Mouse (Mus musculus) bone marrow macrophage, adult 2 months (primary cell): Measurements from ENCODE around the gene Lcn12. TPM values are rescaled to one million over a fixed set of nuclear protein-coding genes. Genes with fewer than 3 reads are reported as not detected.

Experiments
- H3K27ac ChIP-seq: 2 replicates; pipeline ENCODE4 v1.5.1; 2012; ENCODE audit warnings: low read depth, low read length; ENCODE audit not compliant: insufficient read depth
- H3K4me1 ChIP-seq: 2 replicates; pipeline ENCODE4 v1.6.1; 2012; ENCODE audit warnings: low read length; ENCODE audit not compliant: control insufficient read depth, insufficient read depth
- H3K4me3 ChIP-seq: 2 replicates; pipeline ENCODE4 v1.5.1; 2012; ENCODE audit warnings: mild to moderate bottlenecking, low read length, moderate library complexity; ENCODE audit not compliant: insufficient read depth
- CTCF ChIP-seq: IDR thresholded peaks from 2 replicates; pipeline ENCODE4 v1.5.1; 2012; ENCODE audit warnings: low read depth, mild to moderate bottlenecking, low read length, moderate library complexity
- POLR2A ChIP-seq: IDR thresholded peaks from 2 replicates; pipeline ENCODE4 v1.6.1; 2012; ENCODE audit warnings: mild to moderate bottlenecking, low read depth, low read length, borderline replicate concordance
- polyA plus RNA-seq: library from polyadenylated mRNA; stranded (reverse); fragments of >200 nt; gene quantifications from 2 replicates; pipeline ENCODE4 v1.2.4, GENCODE M21; 2012; ENCODE audit not compliant: missing spikeins, insufficient read depth, insufficient read length

Lcn12 gene
- polyA plus RNA-seq, result not detected in 2 replicates

GRCm38 (mm10) chr2:25493476-25493961 lies at the start of gene Lcn12:
Gene Lcn12 (minus strand): TSS chr2:25493911.
- Histone ChIP-seq H3K4me1 (peaks cover 18% of the 10 kb centered on the region), H3K27ac (no peak within 1 kb of the TSS), H3K4me3 (no peak within 1 kb of the TSS)
- TF ChIP-seq POLR2A (no peak), CTCF (no peak)

- H3K27ac ChIP-seq, result no peak overlapping the region
- TF ChIP-seq POLR2A (no peak), CTCF (no peak)
- H3K4me1 ChIP-seq, result peaks cover 26% of the 10 kb centered on the region
- H3K4me3 ChIP-seq, result no peak overlapping the region
Measured at GRCm38 (mm10) chr2:25541644-25542367, 48.1 kb upstream of the Lcn12 start.

DNA sequence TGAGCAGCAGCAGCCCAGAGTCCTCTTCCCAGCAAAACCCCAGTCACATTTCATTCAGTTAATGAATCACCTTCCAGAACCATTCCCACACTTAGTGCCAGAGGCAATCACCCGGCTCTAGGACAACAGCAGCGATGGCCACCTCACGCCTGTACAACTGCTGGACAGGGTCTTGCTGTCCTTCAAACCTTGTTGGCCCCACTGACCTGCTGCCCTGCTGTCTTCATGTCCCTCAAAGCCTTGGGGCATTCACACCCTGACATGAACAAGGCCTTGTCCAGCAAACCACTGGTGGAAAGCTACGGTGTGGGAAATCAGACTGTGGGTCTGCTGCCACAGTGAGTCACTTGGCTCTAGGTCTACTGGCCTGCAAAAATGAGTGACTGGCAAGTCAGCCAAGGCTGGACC lies 46.8 kb upstream of the Lcn12 start:
- TF ChIP-seq POLR2A (no peak), CTCF (no peak)
- Histone ChIP-seq H3K4me3 (no peak overlapping the region), H3K4me1 (peaks cover 22% of the 10 kb centered on the region), H3K27ac (no peak overlapping the region)

- Histone ChIP-seq H3K27ac (no peak overlapping the region), H3K4me1 (peaks cover 33% of the 10 kb centered on the region), H3K4me3 (no peak overlapping the region)
- TF ChIP-seq CTCF, result no peak
- no peak for TF ChIP-seq POLR2A
Measured at GRCm38 (mm10) chr2:25536531-25536930, 42.8 kb upstream of the Lcn12 start.

GRCm38 (mm10) chr2:25534866-25535182 lies 41.1 kb upstream of the Lcn12 start:
- Histone ChIP-seq H3K27ac (peak overlapping the region; percentile 81), H3K4me1 (peaks cover 33% of the 10 kb centered on the region), H3K4me3 (no peak overlapping the region)
- no peak for TF ChIP-seq POLR2A
- no peak for TF ChIP-seq CTCF

- TF ChIP-seq CTCF, result no peak
- TF ChIP-seq POLR2A, result no peak
- H3K27ac ChIP-seq, result peak overlapping the region; percentile 81
- H3K4me3 ChIP-seq, result no peak overlapping the region
- H3K4me1 ChIP-seq, result peaks cover 28% of the 10 kb centered on the region
Measured at GRCm38 (mm10) chr2:25534178-25534865, 40.6 kb upstream of the Lcn12 start.

DNA sequence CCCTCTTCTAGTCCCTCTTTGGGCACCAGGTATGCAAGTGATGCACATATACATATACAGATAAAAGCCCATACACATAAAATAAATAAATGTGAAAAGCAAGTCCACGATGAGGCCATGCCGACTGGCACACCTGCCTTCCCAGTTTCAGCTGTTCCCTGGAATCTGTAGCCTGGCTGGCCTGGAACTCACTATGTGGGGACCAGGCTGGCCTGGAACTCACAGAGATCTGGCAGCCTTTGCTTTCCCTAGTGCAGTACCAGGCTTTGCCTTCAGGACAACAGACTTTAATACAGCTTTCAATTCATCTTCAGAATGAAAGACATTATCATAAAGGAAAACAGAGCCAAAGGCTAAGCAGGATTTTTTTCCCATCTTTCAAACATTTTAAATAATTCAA lies 40.0 kb upstream of the Lcn12 start:
- TF ChIP-seq POLR2A (no peak), CTCF (no peak)
- Histone ChIP-seq H3K27ac (peak overlapping the region; percentile 74), H3K4me3 (no peak overlapping the region), H3K4me1 (peaks cover 27% of the 10 kb centered on the region)

DNA sequence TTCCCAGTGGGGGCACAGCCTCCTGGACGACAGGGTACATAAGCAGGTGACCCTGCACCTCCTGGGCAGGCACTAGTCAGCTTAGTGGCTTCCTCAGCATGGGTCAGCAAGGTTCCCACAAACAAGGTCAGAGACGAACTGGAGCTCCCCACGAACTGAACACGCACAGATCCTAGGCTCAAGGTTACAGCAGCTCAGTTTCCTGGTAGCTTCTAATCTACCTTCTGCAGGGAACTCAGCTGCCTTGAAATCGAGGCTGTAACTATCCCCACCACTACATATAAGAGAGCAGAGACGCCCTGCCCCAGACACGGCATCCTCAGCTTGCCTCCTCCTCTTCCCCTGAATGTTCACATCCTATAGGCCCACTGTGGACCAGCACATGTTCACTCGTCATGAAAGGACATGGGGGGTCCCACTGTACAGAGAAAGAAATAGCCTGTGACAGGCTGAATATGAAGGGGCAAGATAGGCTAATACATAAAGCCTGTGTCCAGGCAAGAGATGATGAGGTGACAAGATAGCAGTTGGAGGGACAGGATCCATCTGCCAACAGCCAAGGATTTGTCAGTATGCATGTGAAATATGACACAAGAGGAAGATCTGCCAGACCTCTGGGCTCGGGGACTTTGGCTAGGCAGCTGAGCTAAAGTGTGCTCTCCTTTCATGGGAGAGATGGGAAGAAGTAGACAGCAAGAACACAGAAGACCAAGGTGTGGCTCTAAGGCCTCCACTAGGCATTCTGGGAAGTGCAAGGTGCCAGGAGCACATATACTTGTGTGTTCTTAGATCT lies 33.0 kb upstream of the Lcn12 start:
- TF ChIP-seq CTCF (no peak), POLR2A (no peak)

DNA sequence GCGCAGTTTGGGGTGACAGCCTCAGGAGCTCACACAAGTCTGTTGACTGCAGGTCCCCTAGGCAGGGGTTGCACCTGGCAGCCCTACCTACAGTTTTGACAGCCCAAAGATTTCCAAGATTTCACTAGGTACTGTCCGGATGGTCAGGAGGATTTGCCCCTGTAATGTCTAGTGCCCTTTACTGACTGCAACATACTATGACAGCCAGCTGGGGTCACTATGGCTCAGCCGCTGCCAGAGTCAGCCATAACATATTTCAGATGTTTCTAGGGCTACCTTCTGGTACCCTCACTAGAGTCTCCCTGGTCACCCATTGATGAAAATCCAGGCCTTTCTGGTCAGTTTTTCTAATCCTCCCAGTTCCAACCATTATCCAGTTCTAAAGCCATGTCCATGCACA lies 16.2 kb upstream of the Lcn12 start:
- Histone ChIP-seq H3K4me3 (no peak overlapping the region), H3K4me1 (no peaks in the 10 kb centered on the region), H3K27ac (no peak overlapping the region)
- no peak for TF ChIP-seq POLR2A
- no peak for TF ChIP-seq CTCF

More for the DNA sequence above, 33.0 kb upstream of the Lcn12 start:
- no peak overlapping the region for H3K4me3 ChIP-seq
- H3K4me1 ChIP-seq, result no peaks in the 10 kb centered on the region
- H3K27ac ChIP-seq, result no peak overlapping the region

DNA sequence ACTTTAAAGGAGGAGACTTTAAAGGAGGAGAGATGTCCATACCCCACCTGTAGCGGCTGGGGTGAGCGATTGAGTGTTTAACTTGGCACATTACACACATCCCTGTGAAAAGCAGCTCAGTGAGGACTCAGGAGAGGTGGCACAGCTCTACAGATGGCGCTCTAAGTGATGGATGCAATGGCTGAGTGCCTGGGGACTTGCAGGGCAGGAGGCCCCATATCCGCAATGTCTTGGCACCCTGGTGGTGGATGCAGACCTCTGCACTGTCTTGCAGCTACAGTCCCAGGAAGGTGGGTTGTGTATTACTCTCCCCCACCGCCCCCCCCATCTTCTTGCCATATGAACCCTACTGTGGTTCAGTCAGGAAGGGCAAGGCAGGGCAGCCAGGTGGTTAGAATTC lies 13.3 kb upstream of the Lcn12 start:
- Histone ChIP-seq H3K4me1 (peaks cover 7% of the 10 kb centered on the region), H3K27ac (no peak overlapping the region), H3K4me3 (no peak overlapping the region)
- TF ChIP-seq CTCF, result no peak
- no peak for TF ChIP-seq POLR2A
